Mouse (Mus musculus) cortical plate, adult 2 months (tissue): Measurements from ENCODE around the gene Ttc3. TPM values are rescaled to one million over a fixed set of nuclear protein-coding genes. Genes with fewer than 3 reads are reported as not detected.

ENCODE experiments used
- H3K27ac ChIP-seq: fragments of 200-500 bp; 2 replicates; pipeline ENCODE4 v1.5.1; 2012; ENCODE audit warnings: low read length, control low read depth, inconsistent platforms; ENCODE audit not compliant: insufficient read depth
- H3K4me1 ChIP-seq: fragments of 200-500 bp; 2 replicates; pipeline ENCODE4 v1.6.1; 2011; ENCODE audit warnings: low read length; ENCODE audit not compliant: control insufficient read depth, insufficient read depth
- H3K4me3 ChIP-seq: fragments of 200-500 bp; 2 replicates; pipeline ENCODE4 v1.5.1; 2011; ENCODE audit warnings: mild to moderate bottlenecking, low read length, control low read depth; ENCODE audit not compliant: insufficient read depth
- CTCF ChIP-seq: fragments of 200-500 bp; IDR thresholded peaks from 2 replicates; pipeline ENCODE4 v1.5.1; 2011; ENCODE audit warnings: mild to moderate bottlenecking, control low read depth, low read length; ENCODE audit not compliant: insufficient read depth; ENCODE audit errors: extremely low read depth
- POLR2A ChIP-seq: fragments of 200-500 bp; IDR thresholded peaks from 2 replicates; pipeline ENCODE4 v1.6.1; 2011; ENCODE audit warnings: mild to moderate bottlenecking, low read length, control low read depth; ENCODE audit not compliant: insufficient read depth; ENCODE audit errors: extremely low read depth
- polyA plus RNA-seq: library from polyadenylated mRNA; depleted of rRNA; stranded (reverse); fragments of >200 nt; gene quantifications from 2 replicates; pipeline ENCODE4 v1.2.3, GENCODE M21; 2012

Ttc3 gene
- polyA plus RNA-seq, 1 experiment: 328 TPM

DNA sequence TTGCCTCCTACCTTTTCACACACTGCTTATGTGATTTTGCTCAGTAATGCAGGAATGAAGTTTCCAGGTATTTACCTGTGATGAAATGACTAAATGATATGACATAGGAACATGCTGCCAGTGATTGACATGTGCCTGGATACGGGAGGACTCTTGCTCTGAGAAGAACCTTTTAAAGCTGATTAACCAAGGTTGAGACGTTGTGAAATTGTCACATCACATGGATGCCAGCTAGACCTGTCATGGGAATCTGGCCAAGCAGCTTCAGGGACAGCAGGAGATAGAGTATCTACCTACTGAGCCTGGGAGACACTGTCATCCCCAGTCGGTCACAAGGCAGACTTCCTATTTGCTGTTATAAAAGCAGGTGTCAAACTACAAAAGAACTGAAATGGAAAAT, 24.6 kb downstream of the Ttc3 start:
- H3K4me3 ChIP-seq: no peak overlapping the region
- TF ChIP-seq POLR2A (no peak), CTCF (no peak)
- no peak overlapping the region for H3K27ac ChIP-seq
- peaks cover 7% of the 10 kb centered on the region for H3K4me1 ChIP-seq

DNA sequence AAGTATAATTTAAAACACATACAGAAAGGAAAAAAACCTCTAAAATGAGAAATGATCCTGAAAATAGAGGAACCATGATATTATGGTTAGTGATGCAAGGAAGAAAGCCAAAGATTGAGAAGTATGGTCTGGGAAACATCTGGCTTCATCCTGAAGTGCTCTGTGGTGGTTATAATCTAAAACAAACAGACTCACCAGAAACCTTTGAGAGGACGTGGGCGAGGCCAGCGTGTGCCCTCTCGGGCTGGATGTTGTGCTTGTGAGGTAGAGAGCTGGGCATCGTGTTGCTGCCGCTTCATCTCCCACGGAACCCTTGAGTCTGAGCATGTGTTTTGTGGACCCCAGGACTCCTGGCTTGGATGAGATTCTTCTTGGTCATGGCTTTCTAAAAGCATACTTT, 26.2 kb downstream of the Ttc3 start:
- TF ChIP-seq POLR2A (no peak), CTCF (no peak)
- H3K4me3 ChIP-seq: no peak overlapping the region
- peaks cover 7% of the 10 kb centered on the region for H3K4me1 ChIP-seq
- no peak overlapping the region for H3K27ac ChIP-seq

GRCm38 (mm10) chr16:94399141-94399540, 28.7 kb downstream of the Ttc3 start:
- H3K4me3 ChIP-seq: no peak overlapping the region

DNA sequence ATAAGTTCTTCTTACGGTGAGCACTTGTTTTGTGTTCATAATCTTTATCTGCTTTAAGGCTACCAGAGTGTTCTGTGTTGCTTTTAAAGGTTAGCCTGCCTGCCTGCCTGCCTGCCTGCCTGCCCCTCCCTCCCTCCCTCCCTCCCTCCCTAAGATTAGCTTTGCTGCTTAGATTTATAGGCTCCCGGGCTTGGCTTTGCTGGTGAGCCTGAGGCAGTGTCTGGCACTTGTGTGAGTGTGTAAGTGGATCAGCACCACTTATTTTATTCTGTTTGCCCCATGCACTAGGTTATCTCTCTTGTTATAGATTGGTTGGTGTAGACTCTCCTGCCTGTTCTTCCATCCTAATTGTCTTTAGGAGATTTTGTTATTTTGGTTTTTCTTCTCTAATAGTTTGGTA, 31.2 kb downstream of the Ttc3 start:
- TF ChIP-seq POLR2A: no peak
- TF ChIP-seq CTCF: no peak
- peaks cover 3% of the 10 kb centered on the region; the same call in 1 of the 2 replicates for H3K4me1 ChIP-seq
- no peak overlapping the region for H3K4me3 ChIP-seq
- no peak overlapping the region for H3K27ac ChIP-seq

More at GRCm38 (mm10) chr16:94399141-94399540, 28.7 kb downstream of the Ttc3 start:
- no peak for TF ChIP-seq POLR2A
- no peak for TF ChIP-seq CTCF
- Histone ChIP-seq H3K27ac (no peak overlapping the region), H3K4me1 (peaks cover 7% of the 10 kb centered on the region; the same call in 1 of the 2 replicates)

GRCm38 (mm10) chr16:94402185-94402584, 31.8 kb downstream of the Ttc3 start:
- TF ChIP-seq POLR2A (no peak), CTCF (no peak)

DNA sequence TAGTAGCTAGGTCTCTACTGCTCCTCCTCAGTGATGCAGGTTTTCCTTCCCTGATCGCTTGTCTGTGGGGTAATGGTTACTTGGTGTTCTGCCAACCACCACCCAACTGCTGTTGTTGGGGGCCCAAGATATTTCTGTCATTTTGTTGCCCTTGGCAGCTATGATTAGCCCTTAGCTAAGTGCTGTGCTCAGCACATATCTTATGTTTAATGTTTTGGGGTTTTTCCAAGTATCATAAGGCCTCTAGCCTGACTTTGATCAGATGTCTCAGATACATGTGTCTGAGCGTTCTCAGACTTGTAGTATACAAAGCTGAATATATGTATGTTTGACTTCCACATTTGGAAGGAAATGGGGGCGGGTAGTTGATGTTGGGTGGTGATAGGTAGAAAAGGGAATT, 40.9 kb downstream of the Ttc3 start:
- no peak overlapping the region for H3K4me3 ChIP-seq
- TF ChIP-seq POLR2A (no peak), CTCF (no peak)
- peaks cover 9% of the 10 kb centered on the region for H3K4me1 ChIP-seq
- H3K27ac ChIP-seq: no peak overlapping the region

More at GRCm38 (mm10) chr16:94402185-94402584, 31.8 kb downstream of the Ttc3 start:
- no peak overlapping the region for H3K27ac ChIP-seq
- H3K4me1 ChIP-seq: peaks cover 2% of the 10 kb centered on the region; the same call in 1 of the 2 replicates
- no peak overlapping the region for H3K4me3 ChIP-seq

GRCm38 (mm10) chr16:94412198-94412597, 41.8 kb downstream of the Ttc3 start:
- Histone ChIP-seq H3K4me3 (no peak overlapping the region), H3K27ac (no peak overlapping the region), H3K4me1 (peaks cover 9% of the 10 kb centered on the region)
- TF ChIP-seq CTCF (no peak), POLR2A (no peak)

- TF ChIP-seq CTCF: no peak
- no peak for TF ChIP-seq POLR2A
- H3K27ac ChIP-seq: no peak overlapping the region
- H3K4me3 ChIP-seq: no peak overlapping the region
- peaks cover 9% of the 10 kb centered on the region for H3K4me1 ChIP-seq
These were observed 42.3 kb downstream of the Ttc3 start for GRCm38 (mm10) chr16:94412760-94413159.

GRCm38 (mm10) chr16:94414151-94414550, 43.7 kb downstream of the Ttc3 start:
- no peak overlapping the region for H3K4me3 ChIP-seq
- TF ChIP-seq CTCF: no peak
- TF ChIP-seq POLR2A: no peak
- H3K4me1 ChIP-seq: peaks cover 12% of the 10 kb centered on the region
- no peak overlapping the region for H3K27ac ChIP-seq

DNA sequence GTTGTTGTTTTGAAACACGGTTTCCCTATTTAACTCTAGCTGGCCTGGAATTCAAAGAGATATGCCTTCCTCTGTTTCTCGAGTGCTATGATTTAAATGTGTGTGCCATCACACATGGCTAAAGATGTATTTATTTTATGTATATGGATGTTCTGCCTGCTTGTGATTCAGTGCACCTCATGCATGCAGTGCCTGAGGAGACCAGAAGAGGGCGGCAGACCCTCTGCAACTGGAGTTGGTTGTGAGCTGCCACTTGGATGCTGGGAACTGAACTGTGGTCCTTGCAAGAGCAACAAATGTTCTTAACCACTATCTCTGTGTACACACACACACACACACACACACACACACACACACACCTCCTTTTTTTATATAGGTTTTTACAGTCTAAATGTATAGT, 50.1 kb downstream of the Ttc3 start:
- Histone ChIP-seq H3K4me1 (peaks cover 3% of the 10 kb centered on the region; the same call in 1 of the 2 replicates), H3K27ac (no peak overlapping the region), H3K4me3 (no peak overlapping the region)
- 0 out of 2 replicates have a peak, but pooled peaks have one; percentile 13 for TF ChIP-seq CTCF
- TF ChIP-seq POLR2A: no peak

GRCm38 (mm10) chr16:94428948-94429347, 58.5 kb downstream of the Ttc3 start:
- Histone ChIP-seq H3K27ac (no peak overlapping the region), H3K4me1 (peaks cover 3% of the 10 kb centered on the region; the same call in 1 of the 2 replicates), H3K4me3 (no peak overlapping the region)
- TF ChIP-seq POLR2A: no peak
- TF ChIP-seq CTCF: no peak
